Mouse (Mus musculus) cerebellum, adult 2 months (tissue): Measurements from ENCODE around the gene Il4i1.

Experiments
- CTCF ChIP-seq: fragments of 200-500 bp; IDR thresholded peaks from 2 replicates; pipeline ENCODE4 v1.5.1; 2011; ENCODE audit warnings: low read depth, mild to moderate bottlenecking, control low read depth, low read length, moderate library complexity, borderline replicate concordance; ENCODE audit not compliant: insufficient read depth
- POLR2A ChIP-seq: fragments of 200-500 bp; IDR thresholded peaks from 2 replicates; pipeline ENCODE4 v1.6.1; 2011; ENCODE audit warnings: low read length, control low read depth, borderline replicate concordance; ENCODE audit not compliant: insufficient read depth

DNA sequence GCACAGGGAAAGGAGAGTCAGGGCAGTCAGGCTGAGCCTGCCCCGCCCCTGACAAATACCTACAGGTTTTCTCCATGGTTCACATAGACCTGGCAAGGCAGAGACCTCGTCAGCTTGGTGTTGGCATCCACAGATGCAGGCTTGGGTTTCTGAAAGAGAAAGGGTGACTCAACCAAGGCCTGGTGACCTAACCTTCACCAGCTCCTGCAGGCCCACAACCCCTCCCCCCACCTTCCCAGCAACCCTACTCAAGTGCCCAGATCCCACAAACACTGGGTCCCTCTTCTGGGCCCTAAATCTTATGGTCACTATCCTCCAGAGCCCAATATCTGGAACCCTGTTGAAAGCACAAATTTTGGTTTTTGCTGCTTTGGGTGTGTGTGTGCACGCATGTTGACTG is 66.8 kb downstream of the Il4i1 start:
- no peak for TF ChIP-seq CTCF
- TF ChIP-seq POLR2A = no peak
